Mouse (Mus musculus) hindbrain, embryonic 15.5 days (tissue): ENCODE data around the gene Klhl12. TPM values are rescaled to one million over a fixed set of nuclear protein-coding genes. Genes with fewer than 3 reads are reported as not detected.

ENCODE experiments used
- ATAC-seq: fragments of 200-750 bp; cut with Nextera tagmentation; 2 replicates; pipeline ENCODE4 v1.8.0; 2017; ENCODE audit warnings: low read depth, moderate number of reproducible peaks, moderate TSS enrichment; ENCODE audit not compliant: low FRiP score
- H3K27ac ChIP-seq: fragments of 300-500 bp; sonication (generic); replicated peaks from 2 replicates; pipeline ENCODE4 v1.5.1; 2015; ENCODE audit warnings: mild to moderate bottlenecking, inconsistent platforms
- H3K27me3 ChIP-seq: fragments of 300-500 bp; sonication (generic); 2 replicates; pipeline ENCODE4 v1.6.1; 2015; ENCODE audit warnings: control low read depth, inconsistent platforms
- H3K36me3 ChIP-seq: fragments of 300-500 bp; sonication (generic); 2 replicates; pipeline ENCODE4 v1.6.1; 2015; ENCODE audit warnings: control low read depth, inconsistent platforms
- H3K4me1 ChIP-seq: fragments of 300-500 bp; sonication (generic); replicated peaks from 2 replicates; pipeline ENCODE4 v1.6.1; 2015; ENCODE audit warnings: control low read depth, inconsistent platforms
- H3K4me2 ChIP-seq: fragments of 300-500 bp; sonication (generic); 2 replicates; pipeline ENCODE4 v1.6.1; 2015; ENCODE audit warnings: moderate library complexity, mild to moderate bottlenecking, inconsistent platforms
- H3K4me3 ChIP-seq: fragments of 300-500 bp; sonication (generic); 2 replicates; pipeline ENCODE4 v1.5.1; 2015; ENCODE audit warnings: mild to moderate bottlenecking, inconsistent platforms
- H3K9ac ChIP-seq: fragments of 300-500 bp; sonication (generic); 2 replicates; pipeline ENCODE4 v1.6.1; 2015; ENCODE audit warnings: inconsistent platforms
- H3K9me3 ChIP-seq: fragments of 300-500 bp; sonication (generic); 2 replicates; pipeline ENCODE4 v1.6.1; 2016; ENCODE audit warnings: control low read depth, inconsistent platforms
- WGBS: fragments of 180-500 bp; shearing (Covaris S2); methylation state at CpG from one replicate; pipeline ENCODE4 v1.1.7; 2015; 5-methylcytosine and 5-hydroxymethylcytosine counted together
- polyA plus RNA-seq: library from polyadenylated mRNA; unstranded; fragments of >200 nt; fragmentation: Nextera tagmentation; extraction: Ambion mirVana; gene quantifications from 2 replicates; pipeline ENCODE4 v1.2.1, GENCODE M21; 2015

Gene Klhl12
- 38.0 and 38.2 TPM in 2 replicates for polyA plus RNA-seq

DNA sequence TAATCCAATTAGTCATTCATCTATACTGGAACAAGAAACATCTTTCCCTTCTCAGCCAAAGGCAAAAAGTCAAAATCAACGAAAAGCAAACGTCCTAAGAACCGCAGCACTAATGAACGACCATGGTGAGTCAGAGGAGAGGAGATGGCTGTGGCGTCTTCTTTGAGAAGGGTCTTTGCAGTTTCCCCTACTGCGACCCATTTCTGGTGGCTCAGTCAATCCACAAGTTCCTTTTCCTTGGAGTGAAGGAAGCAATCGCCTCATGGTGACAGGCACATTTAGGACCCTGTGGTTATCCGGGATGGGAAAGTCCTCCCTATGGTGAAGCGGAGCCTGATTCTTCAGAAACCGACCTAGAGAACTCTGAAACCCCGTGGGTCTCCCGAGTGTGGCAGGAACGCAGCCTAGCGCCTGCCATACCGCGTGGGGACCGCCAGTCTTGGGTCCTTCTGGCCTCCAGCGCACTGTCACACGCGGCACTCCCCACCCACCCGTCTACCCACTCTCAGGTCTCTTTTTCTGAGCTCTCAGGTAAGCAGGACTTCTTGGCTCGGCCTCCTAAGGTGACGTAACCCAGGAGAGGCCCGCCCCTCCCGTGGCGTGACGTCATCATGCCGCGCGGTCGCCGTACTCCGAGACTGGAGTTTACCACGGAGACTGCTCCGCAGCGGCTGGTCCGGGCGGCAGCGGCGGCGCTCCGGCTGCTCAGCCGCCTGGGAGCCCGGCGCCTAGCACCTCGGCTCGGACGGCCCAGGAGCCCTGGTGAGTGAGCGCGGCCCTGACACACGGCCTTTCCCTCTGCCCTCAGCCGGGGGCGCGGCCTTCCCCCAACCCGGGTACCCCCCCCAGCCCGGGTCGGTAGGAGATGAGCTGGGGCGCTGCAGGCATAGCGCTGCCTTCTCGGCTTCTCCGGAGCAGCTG, at the start of gene Klhl12:
TSS of gene Klhl12 (plus strand) at position 628 of the 921 bp plus-strand sequence.
- peak within 1 kb of the TSS; percentile 94 for H3K9ac ChIP-seq
- H3K9me3 ChIP-seq, result no peaks in the 10 kb centered on the region
- peak within 1 kb of the TSS; percentile 79 for H3K27ac ChIP-seq
- WGBS, result under 1% methylated on average over 61 of the region's 61 CpGs
- peak; percentile 94 for ATAC-seq
- peak within 1 kb of the TSS; percentile 89 for H3K4me3 ChIP-seq
- H3K36me3 ChIP-seq, result peaks cover 7% of the 10 kb centered on the region; the same call in 1 of the 2 replicates
- H3K4me1 ChIP-seq, result peaks cover 16% of the 10 kb centered on the region
- H3K27me3 ChIP-seq, result no peaks in the 10 kb centered on the region
- H3K4me2 ChIP-seq, result peak within 1 kb of the TSS; percentile 84

- WGBS, result 34% methylated on average over 8 of the region's 8 CpGs
- ATAC-seq, result peak; percentile 66
Measured at GRCm38 (mm10) chr1:134406414-134406771, 48.9 kb upstream of the Klhl12 start.

DNA sequence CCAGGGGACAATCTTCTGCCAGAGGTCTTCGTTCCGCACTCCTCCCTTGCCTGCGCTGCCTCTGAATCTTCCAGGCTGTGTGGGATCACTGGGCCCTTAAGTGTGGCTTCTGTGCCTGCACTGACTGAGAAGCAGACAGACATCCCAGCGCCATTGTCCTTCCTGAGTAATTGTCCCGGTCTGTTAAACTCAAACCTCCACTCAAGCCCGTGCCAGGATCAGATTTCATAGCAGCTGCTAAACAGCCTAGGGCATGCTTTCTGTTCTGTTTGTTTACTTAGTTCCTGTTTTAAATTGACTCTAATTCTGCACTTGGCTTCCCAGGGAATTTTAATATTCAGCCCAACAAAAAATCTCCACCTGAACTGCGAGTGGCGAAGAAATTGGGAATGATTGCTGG, 47.3 kb upstream of the Klhl12 start:
- H3K27ac ChIP-seq, result no peak overlapping the region
- H3K9me3 ChIP-seq, result no peaks in the 10 kb centered on the region
- H3K4me2 ChIP-seq, result no peak overlapping the region
- no peaks in the 10 kb centered on the region for H3K27me3 ChIP-seq
- no peak for ATAC-seq
- H3K9ac ChIP-seq, result no peak overlapping the region
- no peaks in the 10 kb centered on the region for H3K36me3 ChIP-seq
- H3K4me3 ChIP-seq, result no peak overlapping the region
- 75% methylated on average over 8 of the region's 8 CpGs for WGBS
- H3K4me1 ChIP-seq, result peaks cover 6% of the 10 kb centered on the region

More at GRCm38 (mm10) chr1:134406414-134406771, 48.9 kb upstream of the Klhl12 start:
- no peaks in the 10 kb centered on the region for H3K36me3 ChIP-seq
- H3K27me3 ChIP-seq, result no peaks in the 10 kb centered on the region
- peak overlapping the region; percentile 62 for H3K9ac ChIP-seq
- peaks cover 6% of the 10 kb centered on the region for H3K4me1 ChIP-seq
- peak overlapping the region; percentile 91 for H3K4me2 ChIP-seq
- no peak overlapping the region for H3K27ac ChIP-seq
- no peaks in the 10 kb centered on the region for H3K9me3 ChIP-seq
- peak overlapping the region; percentile 70 for H3K4me3 ChIP-seq

DNA sequence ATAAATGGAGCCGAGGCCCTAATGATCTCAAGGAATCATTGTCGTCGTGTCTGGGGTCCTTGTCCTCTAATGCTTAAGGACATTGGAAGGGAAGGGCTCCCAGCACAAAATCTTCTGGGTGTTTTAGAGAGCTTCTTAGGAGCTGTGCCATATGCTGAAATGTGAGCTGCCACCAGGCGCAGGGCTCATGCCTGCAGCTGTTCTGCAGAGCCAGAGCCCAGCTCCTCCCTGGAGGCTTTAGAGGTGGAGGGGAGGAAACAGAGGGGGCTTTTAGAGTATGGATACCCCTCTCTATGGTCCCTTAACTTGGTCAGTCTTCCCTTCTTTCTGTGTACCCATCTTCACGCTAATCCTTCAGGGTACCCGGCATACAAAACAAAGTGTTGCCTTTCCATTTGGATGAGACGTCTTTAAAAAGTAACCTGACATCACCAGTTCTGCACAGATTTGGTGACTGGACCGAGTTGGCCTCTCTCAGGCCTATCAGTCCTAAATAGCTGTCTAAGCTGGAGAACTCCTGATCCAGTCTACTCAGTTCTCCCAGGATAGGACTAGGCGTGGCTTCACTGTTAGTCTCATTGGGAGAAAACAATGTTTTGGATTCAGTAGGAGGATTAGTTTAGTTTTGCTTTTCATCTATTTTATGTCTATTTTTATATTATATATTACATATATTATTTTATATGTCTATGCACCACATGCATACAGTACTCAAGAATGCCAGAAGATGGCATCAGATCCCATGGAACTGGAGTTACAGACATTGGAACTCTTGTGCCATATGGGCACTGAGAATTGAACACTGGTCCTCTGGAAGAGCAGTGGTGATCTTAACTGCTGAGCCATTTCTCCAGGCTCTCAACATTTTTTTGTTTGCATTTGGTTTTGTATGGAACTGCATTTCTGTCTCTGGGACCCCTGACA, 43.4 kb upstream of the Klhl12 start:
- Histone ChIP-seq H3K4me2 (no peak overlapping the region), H3K27me3 (no peaks in the 10 kb centered on the region), H3K9me3 (no peaks in the 10 kb centered on the region), H3K27ac (no peak overlapping the region), H3K4me1 (peaks cover 22% of the 10 kb centered on the region), H3K4me3 (no peak overlapping the region), H3K36me3 (no peaks in the 10 kb centered on the region), H3K9ac (no peak overlapping the region)
- WGBS, result 91% methylated on average over 9 of the region's 9 CpGs
- ATAC-seq, result no peak

DNA sequence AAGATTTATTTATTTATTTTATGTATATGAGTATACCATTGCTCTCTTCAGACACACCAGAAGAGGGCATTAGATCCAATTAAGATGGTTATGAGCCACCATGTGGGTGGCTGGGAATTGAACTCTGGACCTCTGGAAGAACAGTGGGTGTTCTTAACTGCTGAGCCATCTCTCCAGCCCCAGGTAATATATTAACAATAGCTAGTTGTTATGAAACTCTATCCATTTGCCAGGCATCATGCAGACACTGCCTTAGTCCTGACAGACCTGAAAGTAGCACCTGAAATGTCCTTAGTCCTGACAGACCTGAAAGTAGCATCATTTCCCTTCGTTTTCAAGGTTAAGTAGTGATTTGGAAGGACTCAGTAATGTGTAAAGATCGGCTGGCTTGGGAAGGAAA, 41.3 kb upstream of the Klhl12 start:
- Histone ChIP-seq H3K9ac (0 out of 2 replicates have a peak overlapping the region, but pooled peaks have one; percentile 66), H3K4me1 (peaks cover 43% of the 10 kb centered on the region), H3K27ac (no peak overlapping the region), H3K36me3 (no peaks in the 10 kb centered on the region), H3K27me3 (no peaks in the 10 kb centered on the region), H3K4me2 (no peak overlapping the region; the same call in 1 of the 2 replicates), H3K4me3 (no peak overlapping the region), H3K9me3 (no peaks in the 10 kb centered on the region)
- no peak for ATAC-seq
- 50% methylated on average over 2 of the region's 2 CpGs for WGBS

DNA sequence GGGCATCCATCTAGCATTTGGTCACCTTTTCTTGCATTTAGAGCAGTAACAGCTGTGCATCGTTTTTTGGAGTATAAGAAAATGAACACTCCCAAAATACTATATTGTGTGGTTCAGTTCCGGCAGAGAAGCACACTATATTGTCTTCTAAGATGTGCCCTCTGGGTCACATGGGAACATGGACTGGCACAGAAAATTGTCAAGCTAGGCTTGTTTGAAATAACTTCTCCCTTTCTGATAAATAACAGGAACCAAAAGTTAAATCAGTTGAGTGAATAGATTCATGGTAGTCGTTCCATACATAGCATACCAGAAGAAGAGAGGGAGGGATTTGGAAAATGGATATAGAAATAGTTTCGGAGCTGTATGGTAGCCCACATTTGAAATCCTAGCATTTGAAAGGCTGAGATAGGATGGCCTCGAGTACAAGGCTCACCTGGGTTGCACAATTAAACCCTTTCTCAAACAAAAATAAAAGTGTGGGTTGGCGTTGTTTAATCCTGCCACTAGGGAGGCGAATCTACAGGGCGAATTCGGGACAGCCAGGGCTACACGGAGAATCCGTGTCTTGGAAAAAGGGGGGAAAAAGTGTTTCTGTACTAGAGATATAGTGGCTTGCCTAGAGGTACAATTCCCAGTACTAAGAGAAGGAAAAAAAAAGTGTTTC, 40.7 kb upstream of the Klhl12 start:
- no peaks in the 10 kb centered on the region for H3K27me3 ChIP-seq
- no peaks in the 10 kb centered on the region for H3K36me3 ChIP-seq
- H3K27ac ChIP-seq, result peak overlapping the region; percentile 94
- peak; percentile 40 for ATAC-seq
- H3K4me3 ChIP-seq, result peak overlapping the region; percentile 77
- WGBS, result 14% methylated on average over 11 of the region's 11 CpGs
- H3K4me2 ChIP-seq, result peak overlapping the region; percentile 80
- no peaks in the 10 kb centered on the region for H3K9me3 ChIP-seq
- peaks cover 49% of the 10 kb centered on the region for H3K4me1 ChIP-seq
- peak overlapping the region; percentile 66 for H3K9ac ChIP-seq

DNA sequence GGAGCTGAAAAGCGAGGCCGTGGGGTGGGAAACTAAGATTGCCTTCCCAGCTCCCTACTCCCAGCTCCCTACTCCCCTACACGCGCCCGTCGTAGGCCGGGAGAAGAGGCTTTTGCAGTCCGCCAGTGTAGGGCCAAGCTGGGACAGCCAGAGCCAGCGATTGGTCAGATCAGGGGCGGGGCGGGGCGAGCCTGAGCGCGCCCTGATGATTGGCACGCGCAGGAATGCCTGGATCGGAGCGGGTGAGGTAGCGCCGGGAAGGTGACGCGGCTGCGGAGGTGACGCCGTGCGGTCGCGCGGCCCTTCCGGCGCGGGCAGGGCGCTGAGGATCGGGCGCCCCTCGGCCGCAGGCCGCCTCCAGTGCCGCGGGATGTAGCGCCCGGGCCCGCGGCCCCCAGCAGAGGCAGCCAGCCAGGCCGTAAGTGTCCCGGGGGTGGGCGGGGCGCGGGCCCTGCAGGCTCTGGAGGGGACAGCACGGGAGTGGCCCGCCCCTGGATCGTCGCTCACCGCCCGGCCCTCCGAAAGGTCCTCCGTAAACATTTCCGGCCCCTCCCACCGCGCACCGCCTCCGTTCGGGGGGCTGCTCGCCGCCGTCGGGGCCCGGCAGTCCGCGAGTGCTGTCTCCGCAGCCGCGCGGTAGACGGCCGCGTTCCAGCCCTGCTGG, 40.0 kb upstream of the Klhl12 start, which contains the start of gene Adipor1:
TSS of gene Adipor1 (plus strand) at position 211 of the 664 bp plus-strand sequence.
- WGBS, result under 1% methylated on average over 69 of the region's 77 CpGs
- Histone ChIP-seq H3K36me3 (no peaks in the 10 kb centered on the region), H3K4me2 (peak within 1 kb of the TSS; percentile 80), H3K4me3 (peak within 1 kb of the TSS; percentile 77), H3K4me1 (peaks cover 54% of the 10 kb centered on the region), H3K27ac (peak within 1 kb of the TSS; percentile 94), H3K9me3 (no peaks in the 10 kb centered on the region), H3K27me3 (no peaks in the 10 kb centered on the region), H3K9ac (peak within 1 kb of the TSS; percentile 66)
- ATAC-seq, result peak; percentile 100

DNA sequence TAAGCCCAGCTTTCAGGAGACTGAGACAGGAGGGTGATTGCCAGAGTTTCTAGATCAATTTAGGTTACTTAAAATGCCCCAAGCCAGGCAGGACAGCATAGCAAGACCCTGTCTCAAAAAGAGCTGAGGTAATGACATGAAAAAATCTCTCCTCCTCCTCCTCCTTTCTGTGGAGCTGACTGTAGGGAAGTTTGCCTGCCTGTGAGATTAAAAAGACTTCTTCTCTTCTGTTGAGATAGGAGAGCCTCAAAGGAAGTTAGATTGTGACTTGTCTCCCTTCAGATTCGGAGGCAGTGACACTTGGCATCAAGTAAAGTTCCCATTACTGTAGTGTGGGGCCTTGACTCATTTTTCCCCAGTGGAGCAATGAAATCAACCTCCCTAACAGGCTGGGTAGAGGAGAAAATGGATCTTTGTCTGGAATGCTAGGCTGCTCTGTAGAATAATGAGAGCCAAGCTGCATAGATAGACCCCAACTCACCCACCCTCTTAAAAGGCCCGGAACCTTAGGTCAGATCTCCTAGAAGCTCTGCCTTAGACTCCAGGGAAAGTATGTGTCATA, 36.8 kb upstream of the Klhl12 start:
- H3K27me3 ChIP-seq, result no peaks in the 10 kb centered on the region
- H3K4me1 ChIP-seq, result peaks cover 54% of the 10 kb centered on the region
- H3K9ac ChIP-seq, result no peak overlapping the region
- 87% methylated on average over 2 of the region's 2 CpGs for WGBS
- H3K4me2 ChIP-seq, result no peak overlapping the region
- no peaks in the 10 kb centered on the region for H3K9me3 ChIP-seq
- no peak for ATAC-seq
- no peak overlapping the region for H3K4me3 ChIP-seq
- H3K27ac ChIP-seq, result no peak overlapping the region
- H3K36me3 ChIP-seq, result peaks cover 7% of the 10 kb centered on the region; the same call in 1 of the 2 replicates

DNA sequence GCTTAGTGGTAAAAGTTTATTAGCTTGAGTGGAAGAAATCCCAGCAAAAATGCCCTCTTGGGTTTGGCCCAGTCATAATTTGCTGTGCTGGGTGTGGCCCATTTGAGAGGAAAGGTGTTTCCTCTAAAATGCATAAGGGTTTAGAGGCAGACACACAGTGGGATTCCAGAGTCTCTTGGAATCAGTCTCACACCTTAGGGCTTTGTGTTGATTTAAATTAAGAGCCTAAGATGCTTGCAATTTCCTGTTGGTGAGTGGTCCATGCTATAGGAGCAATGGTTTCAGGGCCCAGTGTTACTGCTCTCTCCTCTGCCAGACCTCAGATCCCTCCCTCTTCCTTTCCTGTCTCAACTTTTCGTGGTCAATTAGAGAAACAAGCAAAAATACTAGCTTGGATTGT, 36.2 kb upstream of the Klhl12 start:
- no peak overlapping the region for H3K9ac ChIP-seq
- H3K9me3 ChIP-seq, result no peaks in the 10 kb centered on the region
- no peak for ATAC-seq
- no peak overlapping the region for H3K4me3 ChIP-seq
- no peak overlapping the region for H3K4me2 ChIP-seq
- no peaks in the 10 kb centered on the region for H3K27me3 ChIP-seq
- peaks cover 12% of the 10 kb centered on the region for H3K36me3 ChIP-seq
- H3K4me1 ChIP-seq, result peaks cover 51% of the 10 kb centered on the region
- WGBS, result 66% methylated on average over 1 of the region's 1 CpGs
- 0 out of 2 replicates have a peak overlapping the region, but pooled peaks have one; percentile 22 for H3K27ac ChIP-seq

DNA sequence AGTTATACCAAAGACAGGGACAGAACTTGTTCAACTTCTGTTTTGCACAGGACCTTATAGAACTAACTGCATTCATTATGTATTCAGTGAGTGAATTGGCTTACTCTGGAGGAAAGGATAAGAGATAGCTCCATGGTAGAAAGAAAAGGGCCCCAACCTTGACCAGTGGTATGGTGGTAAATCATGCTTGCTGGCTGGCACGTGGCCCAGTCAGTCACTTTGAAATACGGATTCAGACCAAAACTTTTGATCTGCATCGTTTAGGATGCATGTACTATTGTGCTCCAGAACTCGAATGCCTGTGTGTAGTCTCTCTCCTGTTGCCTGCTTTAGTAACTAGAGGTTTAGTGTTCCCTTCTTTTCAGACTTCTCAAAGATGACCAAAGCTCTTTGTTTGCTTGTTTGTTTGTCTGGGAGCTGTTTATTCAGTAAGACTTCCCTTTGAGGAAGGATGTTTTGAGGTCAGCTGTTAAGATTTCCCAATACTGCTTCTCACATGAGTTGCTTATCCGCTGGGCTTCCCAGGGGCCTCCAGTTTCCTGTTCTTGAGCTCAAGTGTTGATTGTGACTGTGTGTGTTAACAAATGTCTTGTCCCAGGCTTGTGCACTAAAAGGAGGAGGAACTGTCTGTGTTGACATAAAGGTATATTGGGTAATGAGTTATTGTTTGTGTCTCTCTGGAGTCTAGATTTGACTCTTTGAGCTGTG, 35.4 kb upstream of the Klhl12 start:
- no peak for ATAC-seq
- H3K4me3 ChIP-seq, result no peak overlapping the region
- H3K36me3 ChIP-seq, result peaks cover 17% of the 10 kb centered on the region
- H3K4me2 ChIP-seq, result no peak overlapping the region
- no peaks in the 10 kb centered on the region for H3K9me3 ChIP-seq
- 60% methylated on average over 5 of the region's 5 CpGs for WGBS
- H3K4me1 ChIP-seq, result peaks cover 44% of the 10 kb centered on the region
- 0 out of 2 replicates have a peak overlapping the region, but pooled peaks have one; percentile 22 for H3K27ac ChIP-seq
- H3K9ac ChIP-seq, result no peak overlapping the region
- H3K27me3 ChIP-seq, result no peaks in the 10 kb centered on the region
